ENCODE assay signal across 27 mouse cellular contexts in genomic region chr9:20747682-20748081, GRCm38 (mm10). TPM values are rescaled to one million over a fixed set of nuclear protein-coding genes. Genes with fewer than 3 reads are reported as not detected.
DNase-seq lines count a peak whose midpoint lies in the region; ATAC-seq and TF ChIP-seq lines count a peak whose summit lies in the region.
"Had no signal": no experiment of that assay in that cellular context is flagged by ENCODE, and none has a peak within 500 bp of the region (broad histone marks: within the 10 kb centered on the region; RNA-seq: fewer than 3 reads in every experiment).

No protein-coding gene starts in this region.

- H3K36me3 ChIP-seq in forebrain, embryonic 11.5 days (ENCODE audit: control insufficient read depth, insufficient read depth, low read length): no peaks in the 10 kb centered on the region
- no peaks in the 10 kb centered on the region for H3K36me3 ChIP-seq in forebrain, postnatal 0 days (ENCODE audit: insufficient read depth)
- H3K36me3 ChIP-seq in hindbrain, embryonic 12.5 days: no peaks in the 10 kb centered on the region
- H3K36me3 ChIP-seq in hindbrain, postnatal 0 days (ENCODE audit: insufficient read depth, low read length): no peaks in the 10 kb centered on the region
- no peaks in the 10 kb centered on the region for H3K36me3 ChIP-seq in midbrain, embryonic 14.5 days (ENCODE audit: control insufficient read depth, insufficient read depth, low read length)
- H3K36me3 ChIP-seq: heart, embryonic 12.5 days; neural tube, embryonic 13.5 days had no signal

- no peak for ATAC-seq in forebrain, embryonic 11.5 days (replicated peaks; ENCODE audit: low FRiP score)
- no peak for ATAC-seq in forebrain, postnatal 0 days
- no peak for ATAC-seq in hindbrain, embryonic 12.5 days (ENCODE audit: low FRiP score)
- ATAC-seq in hindbrain, postnatal 0 days: no peak
- ATAC-seq in midbrain, embryonic 14.5 days (ENCODE audit: low FRiP score, low TSS enrichment): no peak
- ATAC-seq: inflammation-experienced regulatory T-cells, adult 6 months had no signal

- DNase-seq in forebrain, embryonic 11.5 days (ENCODE audit: low spot score): no peak
- DNase-seq in forebrain, postnatal 0 days: no peak
- no peak for DNase-seq in hindbrain, postnatal 0 days (ENCODE audit: low spot score)
- peak; percentile 50 for DNase-seq in R1 (ENCODE audit: low read depth, low spot score)
- peak; percentile 28 for DNase-seq in midbrain, embryonic 14.5 days
- no peak for DNase-seq in neural tube, embryonic 10.5 days (ENCODE audit: extremely low spot score, low spot score)
- DNase-seq: adrenal gland, postnatal 25 days; cerebellum, adult 2 months; cerebellum, postnatal 14 days; gastrocnemius, adult 2 months; heart, adult 2 months; heart, postnatal 4 days; kidney, adult 11 months; kidney, postnatal 14 days; layer of hippocampus, adult 9-11 months; lung, adult 2 months; lung, postnatal 10 days; right cerebral cortex, postnatal 4 days; thymus, adult 18-20 months; thymus, postnatal 25 days had no signal

- H3K4me2 ChIP-seq in forebrain, embryonic 11.5 days (ENCODE audit: low read depth, low read length, severe bottlenecking): no peak overlapping the region
- no peak overlapping the region for H3K4me2 ChIP-seq in forebrain, postnatal 0 days (ENCODE audit: low read depth)
- no peak overlapping the region for H3K4me2 ChIP-seq in hindbrain, embryonic 12.5 days (replicated peaks)
- no peak overlapping the region for H3K4me2 ChIP-seq in hindbrain, postnatal 0 days (ENCODE audit: low read depth, low read length)
- no peak overlapping the region for H3K4me2 ChIP-seq in midbrain, embryonic 14.5 days (ENCODE audit: low read length)
- H3K4me2 ChIP-seq: heart, embryonic 12.5 days; neural tube, embryonic 13.5 days had no signal

- H3K4me1 ChIP-seq in forebrain, embryonic 11.5 days (replicated peaks; ENCODE audit: control insufficient read depth, insufficient read depth, low read length): peaks cover 17% of the 10 kb centered on the region
- H3K4me1 ChIP-seq in forebrain, postnatal 0 days (ENCODE audit: insufficient read depth): no peaks in the 10 kb centered on the region
- H3K4me1 ChIP-seq in hindbrain, embryonic 12.5 days: peaks cover 33% of the 10 kb centered on the region
- H3K4me1 ChIP-seq in hindbrain, postnatal 0 days (ENCODE audit: insufficient read depth, low read length): peaks cover 3% of the 10 kb centered on the region; the same call in 1 of the 2 replicates
- peaks cover 9% of the 10 kb centered on the region for H3K4me1 ChIP-seq in midbrain, embryonic 14.5 days (ENCODE audit: control insufficient read depth, insufficient read depth, low read length)

- H3K27ac ChIP-seq in forebrain, embryonic 11.5 days (ENCODE audit: low read depth, low read length): no peak overlapping the region
- no peak overlapping the region for H3K27ac ChIP-seq in forebrain, postnatal 0 days (ENCODE audit: low read depth, low read length)
- 0 out of 2 replicates have a peak overlapping the region, but pooled peaks have one; percentile 23 for H3K27ac ChIP-seq in hindbrain, embryonic 12.5 days
- no peak overlapping the region for H3K27ac ChIP-seq in hindbrain, postnatal 0 days
- H3K27ac ChIP-seq in midbrain, embryonic 14.5 days (replicated peaks; ENCODE audit: low read depth, low read length): no peak overlapping the region
- H3K27ac ChIP-seq: gastrocnemius, adult 2 months; heart, adult 2 months; liver, embryonic 14.5 days; neural tube, embryonic 13.5 days; stomach, postnatal 0 days had no signal

- no peak for TF ChIP-seq CTCF in forebrain, postnatal 0 days (IDR thresholded peaks at IDR 0.05; ENCODE audit: low read depth)
- no peak for TF ChIP-seq CTCF in hindbrain, postnatal 0 days (IDR thresholded peaks at IDR 0.05; ENCODE audit: low read depth)

- peaks cover 24% of the 10 kb centered on the region for H3K27me3 ChIP-seq in forebrain, embryonic 11.5 days (ENCODE audit: control insufficient read depth, insufficient read depth, low read length)
- no peaks in the 10 kb centered on the region for H3K27me3 ChIP-seq in forebrain, postnatal 0 days (ENCODE audit: insufficient read depth, low read length)
- peaks cover 31% of the 10 kb centered on the region for H3K27me3 ChIP-seq in hindbrain, embryonic 12.5 days
- no peaks in the 10 kb centered on the region for H3K27me3 ChIP-seq in hindbrain, postnatal 0 days (ENCODE audit: insufficient read depth, low read length)
- no peaks in the 10 kb centered on the region for H3K27me3 ChIP-seq in midbrain, embryonic 14.5 days (ENCODE audit: control insufficient read depth, insufficient read depth, low read length)

- WGBS in forebrain, embryonic 11.5 days: 8% methylated on average over 3 of the region's 3 CpGs
- WGBS in forebrain, postnatal 0 days: 8% methylated on average over 3 of the region's 3 CpGs
- WGBS in hindbrain, embryonic 12.5 days: 17% methylated on average over 3 of the region's 3 CpGs
- WGBS in hindbrain, postnatal 0 days: 8% methylated on average over 3 of the region's 3 CpGs
- WGBS in midbrain, embryonic 14.5 days: 11% methylated on average over 3 of the region's 3 CpGs

- no peaks in the 10 kb centered on the region for H3K9me3 ChIP-seq in forebrain, embryonic 11.5 days (ENCODE audit: control insufficient read depth, low read length)
- no peaks in the 10 kb centered on the region for H3K9me3 ChIP-seq in forebrain, postnatal 0 days (ENCODE audit: low read length)
- no peaks in the 10 kb centered on the region for H3K9me3 ChIP-seq in hindbrain, embryonic 12.5 days (replicated peaks)
- H3K9me3 ChIP-seq in hindbrain, postnatal 0 days (ENCODE audit: low read length): no peaks in the 10 kb centered on the region
- H3K9me3 ChIP-seq in midbrain, embryonic 14.5 days (ENCODE audit: control insufficient read depth, low read length): no peaks in the 10 kb centered on the region
- H3K9me3 ChIP-seq: neural tube, embryonic 13.5 days had no signal

- 0 out of 2 replicates have a peak overlapping the region, but pooled peaks have one; percentile 14 for H3K9ac ChIP-seq in forebrain, embryonic 11.5 days (ENCODE audit: low read length)
- no peak overlapping the region for H3K9ac ChIP-seq in forebrain, postnatal 0 days
- H3K9ac ChIP-seq in hindbrain, embryonic 12.5 days: no peak overlapping the region
- no peak overlapping the region for H3K9ac ChIP-seq in hindbrain, postnatal 0 days (replicated peaks; ENCODE audit: low read length)
- no peak overlapping the region for H3K9ac ChIP-seq in midbrain, embryonic 14.5 days (replicated peaks; ENCODE audit: low read length)
- H3K9ac ChIP-seq: heart, embryonic 12.5 days; liver, embryonic 14.5 days; neural tube, embryonic 13.5 days had no signal

- no peak overlapping the region for H3K4me3 ChIP-seq in forebrain, embryonic 11.5 days (ENCODE audit: low read depth, low read length)
- H3K4me3 ChIP-seq in forebrain, postnatal 0 days (ENCODE audit: low read depth, low read length): no peak overlapping the region
- H3K4me3 ChIP-seq in hindbrain, embryonic 12.5 days: no peak overlapping the region
- H3K4me3 ChIP-seq in hindbrain, postnatal 0 days (ENCODE audit: low read length): no peak overlapping the region
- H3K4me3 ChIP-seq in midbrain, embryonic 14.5 days (replicated peaks; ENCODE audit: low read depth, low read length): no peak overlapping the region
- H3K4me3 ChIP-seq: gastrocnemius, adult 2 months; heart, adult 2 months; heart, embryonic 12.5 days; myocyte; neural tube, embryonic 13.5 days had no signal

RNA-seq across cellular contexts. Expression of gene Olfm2, which starts 1.5 kb away (rescaled TPM):
- 15.4 and 19.8 TPM in 2 replicates for polyA plus RNA-seq in forebrain, embryonic 11.5 days (2014; fragmentation: Nextera tagmentation; extraction: Ambion mirVana)
- total RNA-seq in forebrain, postnatal 0 days (2014; rRNA removed): 251 and 263 TPM in 2 replicates
- polyA plus RNA-seq in forebrain, postnatal 0 days (2015; fragmentation: Nextera tagmentation; extraction: Ambion mirVana): 210 and 249 TPM in 2 replicates
- 68.7 and 75.0 TPM in 2 replicates for polyA plus RNA-seq in hindbrain, embryonic 12.5 days (2016; fragmentation: Nextera tagmentation; extraction: Ambion mirVana)
- total RNA-seq in hindbrain, postnatal 0 days (2014; rRNA removed): 317 and 346 TPM in 2 replicates
- polyA plus RNA-seq in hindbrain, postnatal 0 days (2015; fragmentation: Nextera tagmentation; extraction: Ambion mirVana): 190 and 213 TPM in 2 replicates
- polyA plus RNA-seq in midbrain, embryonic 14.5 days (2014; fragmentation: Nextera tagmentation; extraction: Ambion mirVana): 143 and 173 TPM in 2 replicates

Comparison
In these comparisons a context has a peak if more than half of its experiments do, and no peak if none do; other contexts are left out.
1. DNase-seq: peak in R1 (single experiment) and midbrain, embryonic 14.5 days (single experiment); none in forebrain, embryonic 11.5 days (single experiment), forebrain, postnatal 0 days (single experiment), hindbrain, postnatal 0 days (single experiment) and neural tube, embryonic 10.5 days (single experiment).